Mouse (Mus musculus) myocyte (in vitro differentiated cells): ENCODE measurements around the gene Ptgds. TPM values are rescaled to one million over a fixed set of nuclear protein-coding genes. Genes with fewer than 3 reads are reported as not detected.
A peak's percentile ranks its signal among the peaks of the same experiment; 100 is the strongest.

Experiments
- H3K27me3 ChIP-seq: one replicate; pipeline ENCODE4 v1.6.1; 2011; ENCODE audit not compliant: control insufficient read depth, insufficient read depth, insufficient read length
- H3K36me3 ChIP-seq: one replicate; pipeline ENCODE4 v1.6.1; 2011; ENCODE audit not compliant: control insufficient read depth, insufficient read depth
- H3K4me2 ChIP-seq: one replicate; pipeline ENCODE4 v1.6.1; 2011; ENCODE audit warnings: low read depth, control low read depth
- H3K4me3 ChIP-seq: one replicate; pipeline ENCODE4 v1.5.1; 2011; ENCODE audit warnings: mild to moderate bottlenecking, control low read depth, moderate library complexity
- H3K79me2 ChIP-seq: one replicate; pipeline ENCODE4 v1.6.1; 2011; ENCODE audit not compliant: control insufficient read depth, insufficient read depth
- H3ac ChIP-seq: one replicate; pipeline ENCODE4 v1.6.1; 2011; ENCODE audit not compliant: control insufficient read depth, insufficient read length
- CEBPB ChIP-seq: IDR thresholded peaks from 2 replicates; pipeline ENCODE4 v1.6.1; 2011; ENCODE audit warnings: mild to moderate bottlenecking, moderate library complexity; ENCODE audit not compliant: poor library complexity, insufficient read depth, severe bottlenecking
- E2F4 ChIP-seq: IDR thresholded peaks from one replicate; pipeline ENCODE4 v1.6.1; 2011; ENCODE audit warnings: mild to moderate bottlenecking, control low read depth, moderate library complexity; ENCODE audit not compliant: insufficient read depth
- MAX ChIP-seq: IDR thresholded peaks from one replicate; pipeline ENCODE4 v1.6.1; 2011; ENCODE audit warnings: low read depth, mild to moderate bottlenecking, control low read depth
- MYOD1 ChIP-seq, 3 experiments: IDR thresholded peaks; one replicate each; pipeline ENCODE4 v1.6.1; 2011; ENCODE audit warnings: control low read depth in 2 of 3, low read depth in 2 of 3, mild to moderate bottlenecking in 2 of 3, moderate library complexity in 1 of 3; ENCODE audit not compliant: insufficient read length in 2 of 3, control insufficient read depth in 1 of 3
- MYOG ChIP-seq, 3 experiments: IDR thresholded peaks; one replicate each; pipeline ENCODE4 v1.6.1; 2011; ENCODE audit warnings: control low read depth in 2 of 3, low read depth in 2 of 3, mild to moderate bottlenecking in 2 of 3; ENCODE audit not compliant: insufficient read length in 2 of 3, control insufficient read depth in 1 of 3, insufficient read depth in 1 of 3
- POLR2A ChIP-seq: IDR thresholded peaks from one replicate; pipeline ENCODE4 v1.6.1; 2011; ENCODE audit warnings: low read depth, mild to moderate bottlenecking, control low read depth, moderate library complexity; ENCODE audit not compliant: insufficient read length
- POLR2AphosphoS2 ChIP-seq: IDR thresholded peaks from one replicate; pipeline ENCODE4 v1.6.1; 2011; ENCODE audit warnings: low read depth, control low read depth; ENCODE audit not compliant: insufficient read length
- REST ChIP-seq: IDR thresholded peaks from one replicate; pipeline ENCODE4 v1.6.1; 2011; ENCODE audit warnings: mild to moderate bottlenecking, control low read depth, moderate library complexity; ENCODE audit not compliant: insufficient read depth, insufficient read length
- SRF ChIP-seq: IDR thresholded peaks from one replicate; pipeline ENCODE4 v1.6.1; 2011; ENCODE audit warnings: low read depth; ENCODE audit not compliant: control insufficient read depth, insufficient read length
- TCF12 ChIP-seq: IDR thresholded peaks from one replicate; pipeline ENCODE4 v1.6.1; 2011; ENCODE audit warnings: mild to moderate bottlenecking, control low read depth; ENCODE audit not compliant: poor library complexity, insufficient read depth, severe bottlenecking
- TCF3 ChIP-seq: IDR thresholded peaks from one replicate; pipeline ENCODE4 v1.6.1; 2011; ENCODE audit warnings: low read depth, control low read depth; ENCODE audit not compliant: insufficient read length
- USF1 ChIP-seq: IDR thresholded peaks from one replicate; pipeline ENCODE4 v1.6.1; 2011; ENCODE audit warnings: low read depth, mild to moderate bottlenecking, control low read depth, moderate library complexity
- polyA plus RNA-seq: library from polyadenylated mRNA; unstranded; fragments of >200 nt; fragmentation: generic; extraction: Trizol; gene quantifications from one replicate; pipeline ENCODE4 v1.2.1, GENCODE M21; 2012; ENCODE audit warnings: missing spikeins

Ptgds gene
- polyA plus RNA-seq, 1 experiment, result 9.8 TPM

DNA sequence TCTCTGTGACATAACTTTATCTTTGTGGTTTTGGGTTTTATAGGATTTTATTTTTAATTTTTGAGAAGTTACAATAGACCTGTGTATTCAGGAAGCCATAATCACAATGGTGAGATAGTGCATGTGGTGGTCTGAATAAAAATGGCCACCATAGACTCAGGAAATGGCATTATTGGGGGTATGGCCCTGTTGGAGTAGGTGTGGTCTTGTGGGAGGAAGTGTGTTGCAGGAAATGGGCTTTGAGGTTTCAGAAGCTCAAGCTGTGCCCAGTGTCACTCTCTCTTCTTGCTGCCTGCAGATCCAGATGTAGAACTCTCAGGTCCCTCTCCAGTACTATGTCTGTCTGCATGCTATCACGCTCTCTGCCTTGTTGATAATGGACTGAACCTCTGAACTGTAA, 10.7 kb upstream of the Ptgds start:
- no peak for TF ChIP-seq TCF12
- no peak for TF ChIP-seq POLR2A
- no peak for TF ChIP-seq TCF3
- TF ChIP-seq POLR2AphosphoS2, result no peak
- TF ChIP-seq MAX, result no peak
- TF ChIP-seq REST, result no peak
- TF ChIP-seq SRF, result no peak
- no peak for TF ChIP-seq CEBPB
- no peak for TF ChIP-seq MYOG (IDR thresholded peaks at IDR 0.05; ENCODE audit: control insufficient read depth in 1 of 3, insufficient read depth in 1 of 3, insufficient read length in 2 of 3, low read depth in 2 of 3)
- no peak for TF ChIP-seq MYOD1 (IDR thresholded peaks at IDR 0.05; ENCODE audit: control insufficient read depth in 1 of 3, insufficient read length in 2 of 3, low read depth in 2 of 3)
- TF ChIP-seq E2F4, result no peak
- TF ChIP-seq USF1, result no peak
- Histone ChIP-seq H3K4me3 (no peak overlapping the region), H3ac (no peak overlapping the region), H3K36me3 (no peaks in the 10 kb centered on the region), H3K4me2 (no peak overlapping the region), H3K79me2 (no peaks in the 10 kb centered on the region), H3K27me3 (peaks cover 46% of the 10 kb centered on the region)

- TF ChIP-seq MYOG (IDR thresholded peaks at IDR 0.05; ENCODE audit: control insufficient read depth in 1 of 3, insufficient read depth in 1 of 3, insufficient read length in 2 of 3, low read depth in 2 of 3) (no peak), CEBPB (no peak), E2F4 (no peak), POLR2A (no peak), SRF (no peak), USF1 (no peak), POLR2AphosphoS2 (no peak), REST (no peak), MYOD1 (IDR thresholded peaks at IDR 0.05; ENCODE audit: control insufficient read depth in 1 of 3, insufficient read length in 2 of 3, low read depth in 2 of 3) (no peak), TCF12 (no peak), MAX (no peak)
- H3K4me3 ChIP-seq, result no peak overlapping the region
Measured at GRCm38 (mm10) chr2:25479551-25480311, 9.9 kb upstream of the Ptgds start.

GRCm38 (mm10) chr2:25477967-25478675, 8.3 kb upstream of the Ptgds start:
- Histone ChIP-seq H3K79me2 (no peaks in the 10 kb centered on the region), H3K36me3 (no peaks in the 10 kb centered on the region), H3K27me3 (peaks cover 34% of the 10 kb centered on the region), H3ac (no peak overlapping the region), H3K4me2 (no peak overlapping the region), H3K4me3 (no peak overlapping the region)
- TF ChIP-seq SRF (no peak), TCF12 (no peak), MYOD1 (IDR thresholded peaks at IDR 0.05; ENCODE audit: control insufficient read depth in 1 of 3, insufficient read length in 2 of 3, low read depth in 2 of 3) (no peak), MAX (no peak), USF1 (no peak), E2F4 (no peak), POLR2A (no peak), CEBPB (no peak), TCF3 (no peak), MYOG (IDR thresholded peaks at IDR 0.05; ENCODE audit: control insufficient read depth in 1 of 3, insufficient read depth in 1 of 3, insufficient read length in 2 of 3, low read depth in 2 of 3) (no peak)

More at GRCm38 (mm10) chr2:25479551-25480311, 9.9 kb upstream of the Ptgds start:
- no peaks in the 10 kb centered on the region for H3K79me2 ChIP-seq
- H3K4me2 ChIP-seq, result peak overlapping the region; percentile 28
- H3ac ChIP-seq, result no peak overlapping the region
- H3K36me3 ChIP-seq, result no peaks in the 10 kb centered on the region
- peaks cover 45% of the 10 kb centered on the region for H3K27me3 ChIP-seq

- no peak overlapping the region for H3K4me3 ChIP-seq
- TF ChIP-seq SRF (no peak), TCF3 (no peak), MYOD1 (IDR thresholded peaks at IDR 0.05; ENCODE audit: control insufficient read depth in 1 of 3, insufficient read length in 2 of 3, low read depth in 2 of 3) (no peak), MYOG (IDR thresholded peaks at IDR 0.05; ENCODE audit: control insufficient read depth in 1 of 3, insufficient read depth in 1 of 3, insufficient read length in 2 of 3, low read depth in 2 of 3) (no peak), E2F4 (no peak), POLR2A (no peak), CEBPB (no peak), TCF12 (no peak), REST (no peak), MAX (no peak), POLR2AphosphoS2 (no peak)
- no peaks in the 10 kb centered on the region for H3K79me2 ChIP-seq
- no peaks in the 10 kb centered on the region for H3K36me3 ChIP-seq
- H3K27me3 ChIP-seq, result peaks cover 34% of the 10 kb centered on the region
- no peak overlapping the region for H3K4me2 ChIP-seq
- H3ac ChIP-seq, result no peak overlapping the region
Measured at GRCm38 (mm10) chr2:25477541-25477940, 7.7 kb upstream of the Ptgds start.
